Mouse (Mus musculus) hindbrain, embryonic 16.5 days (tissue): ENCODE measurements around the gene Slc35a1. TPM values are rescaled to one million over a fixed set of nuclear protein-coding genes. Genes with fewer than 3 reads are reported as not detected.

Experiments
- ATAC-seq: fragments of 200-750 bp; cut with Nextera tagmentation; 2 replicates; pipeline ENCODE4 v1.8.0; 2017; ENCODE audit warnings: moderate TSS enrichment, moderate library complexity
- H3K27ac ChIP-seq: fragments of 300-500 bp; sonication (generic); 2 replicates; pipeline ENCODE4 v1.5.1; 2014; ENCODE audit warnings: low read depth, mild to moderate bottlenecking, control low read depth, low read length, moderate library complexity
- H3K27me3 ChIP-seq: fragments of 300-500 bp; sonication (generic); replicated peaks from 2 replicates; pipeline ENCODE4 v1.6.1; 2014; ENCODE audit warnings: low read length; ENCODE audit not compliant: control insufficient read depth, insufficient read depth
- H3K36me3 ChIP-seq: fragments of 300-500 bp; sonication (generic); 2 replicates; pipeline ENCODE4 v1.6.1; 2014; ENCODE audit warnings: mild to moderate bottlenecking, low read length, moderate library complexity, mixed read lengths; ENCODE audit not compliant: control insufficient read depth, insufficient read depth
- H3K4me1 ChIP-seq: fragments of 300-500 bp; sonication (generic); 2 replicates; pipeline ENCODE4 v1.6.1; 2014; ENCODE audit warnings: low read depth, low read length; ENCODE audit not compliant: control insufficient read depth, insufficient read depth
- H3K4me2 ChIP-seq: fragments of 300-500 bp; sonication (generic); 2 replicates; pipeline ENCODE4 v1.6.1; 2014; ENCODE audit warnings: mild to moderate bottlenecking, low read length, control low read depth, moderate library complexity
- H3K4me3 ChIP-seq: fragments of 300-500 bp; sonication (generic); 2 replicates; pipeline ENCODE4 v1.5.1; 2014; ENCODE audit warnings: mild to moderate bottlenecking, low read length, control low read depth, moderate library complexity
- H3K9ac ChIP-seq: fragments of 300-500 bp; sonication (generic); 2 replicates; pipeline ENCODE4 v1.6.1; 2014; ENCODE audit warnings: low read depth, mild to moderate bottlenecking, control low read depth, low read length, moderate library complexity
- H3K9me3 ChIP-seq: fragments of 300-500 bp; sonication (generic); 2 replicates; pipeline ENCODE4 v1.6.1; 2014; ENCODE audit warnings: mild to moderate bottlenecking, low read length, moderate library complexity; ENCODE audit not compliant: control insufficient read depth
- WGBS: fragments of 180-500 bp; shearing (Covaris S2); extraction: QIAGEN DNeasy Blood & Tissue Kit; methylation state at CpG from one replicate; pipeline ENCODE4 v1.1.7; 2014; 5-methylcytosine and 5-hydroxymethylcytosine counted together
- polyA plus RNA-seq: library from polyadenylated mRNA; unstranded; fragments of >200 nt; fragmentation: Nextera tagmentation; extraction: Ambion mirVana; gene quantifications from 2 replicates; pipeline ENCODE4 v1.2.1, GENCODE M21; 2015

Gene Slc35a1
- polyA plus RNA-seq, 1 experiment from 2014 or later: 51.9 TPM

DNA sequence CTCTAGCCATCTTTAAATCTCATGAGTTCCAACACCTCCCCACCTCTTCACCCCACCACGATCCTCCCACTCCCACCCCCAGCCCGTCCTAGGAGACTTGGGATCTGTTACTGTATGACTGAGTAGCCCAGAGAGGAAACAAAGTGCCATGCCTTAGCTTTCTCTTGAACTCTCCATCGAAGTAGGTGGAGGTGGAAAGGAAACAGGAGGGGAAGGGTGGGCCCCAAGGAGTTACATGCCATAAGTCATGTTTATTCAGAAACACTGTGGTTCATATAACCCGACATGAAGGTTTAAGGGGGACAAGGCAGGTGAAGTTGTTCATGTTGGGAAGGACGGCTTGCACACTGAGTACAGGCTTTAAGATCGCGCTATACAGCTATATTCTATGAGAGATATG is 49.9 kb downstream of the Slc35a1 start:
- no peak for ATAC-seq
- Histone ChIP-seq H3K9ac (no peak overlapping the region), H3K36me3 (peaks cover 13% of the 10 kb centered on the region; the same call in 1 of the 2 replicates), H3K9me3 (no peaks in the 10 kb centered on the region), H3K4me1 (no peaks in the 10 kb centered on the region), H3K27ac (no peak overlapping the region), H3K4me3 (no peak overlapping the region), H3K27me3 (no peaks in the 10 kb centered on the region), H3K4me2 (no peak overlapping the region)
- WGBS: 96% methylated on average over 7 of the region's 7 CpGs

DNA sequence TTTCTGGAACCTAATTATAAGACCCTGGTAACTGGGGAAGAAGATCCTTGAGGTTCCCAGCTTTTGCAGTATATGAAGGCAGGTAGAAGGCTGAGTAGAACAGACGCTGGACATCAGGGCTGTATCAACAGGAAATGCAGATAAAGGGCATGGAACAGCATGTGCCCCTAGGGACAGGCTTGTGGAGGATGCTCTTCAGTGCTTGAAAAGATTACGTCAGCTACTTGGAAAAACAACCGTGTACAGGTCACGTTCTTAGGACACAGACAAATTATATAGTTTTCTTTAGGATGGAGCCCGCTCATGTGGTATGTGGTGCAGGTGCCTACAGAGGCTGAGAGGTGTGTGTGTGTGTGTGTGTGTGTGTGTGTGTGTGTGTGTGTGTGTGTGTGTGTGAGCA is 51.2 kb downstream of the Slc35a1 start:
- ATAC-seq: no peak
- no peak overlapping the region for H3K4me2 ChIP-seq
- no peaks in the 10 kb centered on the region for H3K4me1 ChIP-seq
- no peaks in the 10 kb centered on the region for H3K9me3 ChIP-seq
- H3K36me3 ChIP-seq: peaks cover 15% of the 10 kb centered on the region; the same call in 1 of the 2 replicates
- H3K27ac ChIP-seq: no peak overlapping the region
- H3K4me3 ChIP-seq: no peak overlapping the region
- 87% methylated on average over 5 of the region's 5 CpGs for WGBS
- no peaks in the 10 kb centered on the region for H3K27me3 ChIP-seq
- no peak overlapping the region for H3K9ac ChIP-seq

DNA sequence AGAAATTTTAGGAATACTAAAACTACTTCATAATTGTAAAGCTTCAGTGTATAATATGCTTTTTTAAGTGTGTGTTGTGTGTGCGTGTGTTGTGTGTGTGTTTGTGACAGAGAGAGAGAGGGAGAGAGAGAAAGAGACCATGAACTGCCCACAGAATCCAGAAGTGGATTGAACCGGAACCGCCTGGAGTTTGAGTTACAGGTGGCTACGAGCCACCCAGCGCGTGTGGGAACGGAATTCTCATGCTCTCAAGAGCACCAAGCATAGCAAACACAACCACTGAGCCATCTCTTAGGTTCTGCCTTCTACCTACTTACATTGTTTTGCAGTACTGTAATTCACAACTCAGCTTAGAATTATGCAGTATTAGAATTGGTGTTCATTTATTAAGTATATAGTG is 53.1 kb downstream of the Slc35a1 start:
- H3K9ac ChIP-seq: no peak overlapping the region
- H3K36me3 ChIP-seq: peaks cover 9% of the 10 kb centered on the region
- no peak overlapping the region for H3K4me3 ChIP-seq
- H3K9me3 ChIP-seq: no peaks in the 10 kb centered on the region
- H3K27me3 ChIP-seq: no peaks in the 10 kb centered on the region
- no peak for ATAC-seq
- no peaks in the 10 kb centered on the region for H3K4me1 ChIP-seq
- H3K27ac ChIP-seq: no peak overlapping the region
- H3K4me2 ChIP-seq: no peak overlapping the region
- 95% methylated on average over 7 of the region's 7 CpGs for WGBS

DNA sequence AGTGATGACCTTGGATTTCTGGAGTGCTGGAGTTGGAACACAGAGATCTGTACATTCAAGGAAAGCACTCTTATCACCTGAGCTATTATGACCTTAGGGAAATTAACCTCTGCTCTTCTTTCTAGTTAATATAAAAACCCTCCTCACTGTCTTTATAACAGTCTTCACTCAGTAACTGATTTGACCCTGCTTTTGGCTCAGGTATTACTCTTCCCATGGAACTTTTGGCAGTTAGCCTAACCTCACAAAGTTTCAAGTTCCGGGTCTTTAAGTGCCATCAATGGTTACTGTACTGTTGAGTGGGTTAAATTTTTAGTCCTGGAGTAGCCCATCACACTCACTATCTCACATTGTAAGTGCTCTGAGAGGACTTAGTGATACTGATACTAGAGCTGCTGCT is 57.3 kb downstream of the Slc35a1 start:
- Histone ChIP-seq H3K4me3 (no peak overlapping the region), H3K4me1 (no peaks in the 10 kb centered on the region), H3K27ac (no peak overlapping the region), H3K9ac (no peak overlapping the region), H3K9me3 (no peaks in the 10 kb centered on the region), H3K27me3 (no peaks in the 10 kb centered on the region), H3K36me3 (peaks cover 11% of the 10 kb centered on the region), H3K4me2 (no peak overlapping the region)
- no peak for ATAC-seq
- WGBS: 93% methylated on average over 1 of the region's 1 CpGs

DNA sequence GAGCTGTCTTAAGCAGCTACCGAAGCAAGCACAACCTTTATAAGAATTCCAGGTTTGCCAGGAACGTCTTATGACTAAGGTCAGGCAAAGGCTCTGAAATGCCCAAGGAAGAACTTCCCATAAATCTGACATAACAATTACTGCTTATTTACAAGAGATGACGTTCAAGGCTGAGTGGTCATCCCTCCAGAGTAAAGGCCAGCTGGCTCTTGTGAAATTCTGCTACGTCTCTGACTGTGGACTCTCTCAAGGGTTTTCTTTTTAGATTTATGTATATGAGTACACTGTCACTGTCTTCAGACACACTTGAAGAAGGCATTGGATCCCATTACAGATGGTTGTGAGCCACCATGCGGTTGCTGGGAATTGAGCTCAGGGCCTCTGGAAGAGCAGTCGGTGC is 60.8 kb downstream of the Slc35a1 start:
- 93% methylated on average over 6 of the region's 6 CpGs for WGBS
- no peak overlapping the region for H3K9ac ChIP-seq
- peaks cover 7% of the 10 kb centered on the region; the same call in 1 of the 2 replicates for H3K36me3 ChIP-seq

DNA sequence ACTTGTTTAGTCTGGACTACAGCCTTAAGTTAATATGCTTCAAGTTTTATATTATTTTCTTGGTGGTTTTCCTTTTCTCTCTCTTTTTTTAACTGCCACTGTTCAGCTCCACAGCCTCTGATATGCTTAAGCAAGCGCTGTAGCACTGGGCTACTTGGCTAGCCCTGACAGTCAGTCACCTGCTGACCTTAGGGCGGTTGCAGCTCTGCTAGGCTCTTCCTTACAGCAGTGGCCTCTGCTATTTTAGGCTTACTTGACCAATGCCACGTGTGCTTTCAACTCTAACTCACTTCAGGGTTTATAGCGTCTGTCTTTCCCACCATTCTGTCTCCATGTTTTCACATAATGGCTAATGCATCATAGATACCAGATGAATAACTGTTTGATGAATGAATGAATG is 61.7 kb downstream of the Slc35a1 start:
- Histone ChIP-seq H3K4me1 (no peaks in the 10 kb centered on the region), H3K4me3 (no peak overlapping the region), H3K9ac (no peak overlapping the region), H3K27ac (no peak overlapping the region), H3K9me3 (no peaks in the 10 kb centered on the region), H3K4me2 (no peak overlapping the region), H3K36me3 (peaks cover 4% of the 10 kb centered on the region; the same call in 1 of the 2 replicates), H3K27me3 (no peaks in the 10 kb centered on the region)
- ATAC-seq: no peak
- 88% methylated on average over 4 of the region's 4 CpGs for WGBS

More for the DNA sequence above, 60.8 kb downstream of the Slc35a1 start:
- no peak overlapping the region for H3K4me2 ChIP-seq
- no peaks in the 10 kb centered on the region for H3K9me3 ChIP-seq
- H3K27me3 ChIP-seq: no peaks in the 10 kb centered on the region
- no peak overlapping the region for H3K27ac ChIP-seq
- H3K4me1 ChIP-seq: no peaks in the 10 kb centered on the region
- no peak for ATAC-seq
- no peak overlapping the region for H3K4me3 ChIP-seq

DNA sequence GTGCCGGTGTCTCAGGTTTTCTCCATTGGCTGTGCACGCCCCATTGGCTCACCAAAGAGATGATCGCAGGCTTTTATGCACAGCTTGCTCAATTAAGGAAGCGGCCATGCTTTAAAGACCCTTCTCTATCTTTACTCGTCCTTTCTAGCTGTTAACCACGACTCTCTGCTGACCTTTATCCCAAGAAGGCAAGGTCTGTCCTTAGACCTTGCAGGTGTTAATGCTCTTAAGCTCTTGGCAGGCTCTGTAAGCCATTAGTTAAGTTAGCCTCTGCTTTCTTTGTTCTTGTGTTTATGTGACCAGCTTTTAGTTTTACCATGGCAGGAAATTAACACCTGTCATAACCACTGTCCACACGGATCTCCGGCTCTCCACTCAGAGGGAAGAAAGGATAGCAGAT is 71.1 kb downstream of the Slc35a1 start:
- no peak for ATAC-seq
- Histone ChIP-seq H3K4me2 (peak overlapping the region; percentile 80), H3K36me3 (no peaks in the 10 kb centered on the region), H3K4me1 (peaks cover 19% of the 10 kb centered on the region), H3K27ac (peak overlapping the region; percentile 23; the same call in 1 of the 2 replicates), H3K9me3 (no peaks in the 10 kb centered on the region), H3K4me3 (peak overlapping the region; percentile 85), H3K27me3 (no peaks in the 10 kb centered on the region), H3K9ac (peak overlapping the region; percentile 89)
- WGBS: 50% methylated on average over 8 of the region's 8 CpGs

DNA sequence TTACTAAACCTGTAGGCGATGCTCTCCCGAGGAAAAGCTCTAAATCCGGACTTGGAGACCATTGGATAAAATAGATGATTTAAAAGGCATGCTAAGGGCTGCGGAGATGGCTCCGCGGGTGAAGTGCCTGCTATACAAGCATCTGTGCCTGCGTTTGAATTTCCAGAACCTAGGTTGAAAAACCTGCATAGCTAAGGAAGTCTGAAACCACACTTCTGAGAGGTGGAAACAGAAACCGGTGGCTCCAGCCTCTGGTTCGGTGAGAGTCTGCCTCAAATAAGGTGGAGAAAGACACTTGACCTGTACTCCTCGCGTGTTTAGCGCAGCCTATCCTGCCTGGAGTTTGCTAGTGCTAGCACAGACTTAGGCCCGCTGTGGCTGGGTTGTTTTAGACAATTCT is 71.9 kb downstream of the Slc35a1 start:
- Histone ChIP-seq H3K36me3 (no peaks in the 10 kb centered on the region), H3K4me3 (peak overlapping the region; percentile 85), H3K4me2 (peak overlapping the region; percentile 80), H3K4me1 (peaks cover 19% of the 10 kb centered on the region), H3K9ac (peak overlapping the region; percentile 89), H3K27me3 (no peaks in the 10 kb centered on the region), H3K9me3 (no peaks in the 10 kb centered on the region), H3K27ac (peak overlapping the region; percentile 87)
- ATAC-seq: peak; percentile 40
- WGBS: 2% methylated on average over 13 of the region's 13 CpGs

DNA sequence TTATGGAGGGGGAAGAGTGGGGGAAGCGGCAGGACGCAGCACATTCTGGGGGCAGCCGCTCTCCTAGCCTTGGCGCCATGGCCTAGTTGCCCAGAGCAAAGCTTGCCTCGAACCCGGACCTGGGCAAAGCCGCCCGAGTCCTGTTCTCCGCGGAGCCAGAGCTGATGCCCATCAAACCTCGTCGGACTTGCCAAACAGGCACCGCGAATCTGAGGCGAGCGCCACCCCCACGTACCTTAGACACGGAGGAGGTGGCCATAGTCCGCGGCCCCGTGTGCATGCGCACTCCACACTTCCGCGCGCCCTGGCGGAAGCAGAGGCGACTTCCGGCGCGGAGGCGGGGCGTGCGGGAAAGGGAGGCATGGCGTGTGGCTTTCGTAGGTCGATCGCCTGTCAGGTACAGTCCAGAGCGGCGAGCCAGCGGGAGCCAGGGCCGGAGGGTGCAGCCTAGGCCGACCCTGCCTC is 72.6 kb downstream of the Slc35a1 start, which contains the start of the genes Orc3 and Rars2:
Orc3 (minus strand) TSS at position 315 of the 465 bp plus-strand sequence.
Rars2 (plus strand) TSS at position 328 of the 465 bp plus-strand sequence.
- WGBS: under 1% methylated on average over 42 of the region's 42 CpGs
- peaks cover 19% of the 10 kb centered on the region for H3K4me1 ChIP-seq
- peak; percentile 99 for ATAC-seq

More for the DNA sequence above, 72.6 kb downstream of the Slc35a1 start, which contains the start of the genes Orc3 and Rars2:
- Histone ChIP-seq H3K9me3 (no peaks in the 10 kb centered on the region), H3K27ac (peak within 1 kb of the TSS; percentile 87), H3K27me3 (no peaks in the 10 kb centered on the region), H3K4me3 (peak within 1 kb of the TSS; percentile 85), H3K36me3 (no peaks in the 10 kb centered on the region), H3K4me2 (peak within 1 kb of the TSS; percentile 80), H3K9ac (peak within 1 kb of the TSS; percentile 89)
